Mouse (Mus musculus) testis, adult 2 months (tissue): ENCODE results near the gene Nanos2.

Experiments used
- CTCF ChIP-seq: fragments of 200-500 bp; IDR thresholded peaks from 2 replicates; pipeline ENCODE4 v1.5.1; 2012; ENCODE audit warnings: low read depth, mild to moderate bottlenecking, inconsistent platforms, low read length, moderate library complexity; ENCODE audit not compliant: control insufficient read depth, insufficient read depth, insufficient replicate concordance
- POLR2A ChIP-seq: fragments of 200-500 bp; IDR thresholded peaks from 2 replicates; pipeline ENCODE4 v1.6.1; 2012; ENCODE audit warnings: low read depth, mild to moderate bottlenecking, inconsistent platforms, low read length, moderate library complexity; ENCODE audit not compliant: control insufficient read depth

DNA sequence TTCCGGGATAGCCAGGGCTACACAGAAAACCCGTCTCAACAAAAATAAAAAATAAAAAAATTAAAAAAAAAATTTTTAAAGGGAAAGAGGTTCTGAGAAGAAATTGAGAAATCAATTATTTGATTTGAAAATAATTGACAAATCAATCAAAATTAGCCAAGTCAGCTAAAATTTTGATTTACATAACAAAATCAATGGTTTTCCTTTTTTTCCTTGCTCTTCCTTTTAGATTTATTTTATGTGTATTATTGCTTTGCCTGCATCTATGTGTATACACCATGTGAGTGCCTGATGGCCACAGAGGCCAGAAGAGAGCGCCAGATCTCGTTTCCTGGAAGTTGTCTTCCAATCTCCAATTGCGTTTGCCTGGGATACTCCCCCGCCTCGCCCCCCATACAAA lies 30.7 kb downstream of the Nanos2 start:
- TF ChIP-seq CTCF (no peak), POLR2A (no peak)
